Mouse (Mus musculus) testis, postnatal 10 days (tissue): ENCODE measurements around the gene Rnf215.
"Not testable (repeated sequence)": the region's sequence is repeated elsewhere in the genome, so short reads cannot be mapped to it uniquely, and the experiment has no call there.

ENCODE experiments used
- DNase-seq: peaks from one replicate; pipeline ENCODE4 v3.0.0; 2021; ENCODE audit warnings: low spot score

Rnf215 gene

DNA sequence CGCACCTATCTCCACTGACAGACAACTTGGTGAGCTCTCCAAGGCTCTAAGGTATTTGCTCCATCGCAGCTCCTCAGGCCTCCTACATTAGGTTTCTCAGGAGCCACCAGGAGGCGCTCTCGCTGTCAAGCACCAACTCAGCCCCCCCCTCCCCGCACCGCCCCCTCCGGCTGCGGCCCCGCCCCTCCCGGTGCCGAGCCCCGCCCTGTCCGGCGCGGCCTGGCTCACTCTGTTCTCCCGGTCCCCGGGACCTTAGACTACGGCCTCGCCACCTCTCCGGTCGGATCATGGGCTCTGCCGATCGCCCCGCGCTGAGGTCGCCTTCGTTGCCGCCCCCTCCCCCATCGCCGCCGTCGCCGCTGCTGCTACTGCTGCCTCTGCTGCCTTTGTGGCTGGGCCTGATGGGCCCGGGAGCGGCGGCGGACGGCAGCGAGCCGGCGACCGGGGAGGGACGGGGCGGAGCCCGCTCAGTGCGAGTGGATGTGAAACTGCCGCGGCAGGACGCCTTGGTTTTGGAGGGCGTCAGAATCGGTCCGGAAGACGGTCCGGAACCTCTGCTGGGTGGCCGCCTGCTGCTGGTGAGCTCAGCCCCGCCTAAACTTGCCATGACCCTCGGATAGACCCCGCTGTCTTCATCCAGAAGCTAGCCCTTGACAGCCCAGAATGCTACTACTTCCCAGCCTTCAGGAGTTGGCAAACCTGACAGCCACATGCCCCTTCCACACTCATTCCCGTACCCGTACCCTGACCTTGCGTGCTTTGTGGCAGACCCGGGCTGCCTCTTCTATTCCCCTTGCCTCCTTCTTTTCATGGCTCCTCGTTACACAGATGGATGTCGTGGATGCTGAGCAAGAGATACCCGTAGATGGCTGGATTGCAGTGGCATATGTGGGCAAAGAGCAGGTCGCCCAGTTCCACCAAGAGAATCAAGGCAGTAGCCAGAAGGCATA is at the start of gene Rnf215:
TSS of gene Rnf215 (plus strand) at position 217 of the 950 bp plus-strand sequence.
- DNase-seq: peak; percentile 97

- no peak for DNase-seq
Observed at GRCm38 (mm10) chr11:4086246-4086645, 48.8 kb upstream of the Rnf215 start.

DNA sequence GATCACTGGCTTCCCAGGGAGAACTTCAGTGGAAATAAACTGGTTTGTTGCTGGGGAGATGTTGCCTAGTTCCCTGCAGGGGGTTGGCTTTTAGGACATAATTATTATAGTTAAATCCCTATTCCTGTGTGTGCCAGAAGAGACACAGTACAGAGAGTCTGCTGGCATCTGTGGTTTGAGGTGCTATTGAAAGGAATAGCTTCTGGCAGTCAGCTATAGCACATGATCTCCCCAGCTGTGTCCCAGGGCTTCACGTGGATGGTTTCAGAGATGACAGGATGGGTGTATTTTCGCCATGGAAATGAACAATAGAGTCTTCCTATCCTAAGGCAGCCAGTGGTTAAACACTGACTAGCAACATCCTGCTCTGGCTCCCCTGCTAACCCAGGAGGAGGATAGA is 47.7 kb upstream of the Rnf215 start:
- no peak for DNase-seq

DNA sequence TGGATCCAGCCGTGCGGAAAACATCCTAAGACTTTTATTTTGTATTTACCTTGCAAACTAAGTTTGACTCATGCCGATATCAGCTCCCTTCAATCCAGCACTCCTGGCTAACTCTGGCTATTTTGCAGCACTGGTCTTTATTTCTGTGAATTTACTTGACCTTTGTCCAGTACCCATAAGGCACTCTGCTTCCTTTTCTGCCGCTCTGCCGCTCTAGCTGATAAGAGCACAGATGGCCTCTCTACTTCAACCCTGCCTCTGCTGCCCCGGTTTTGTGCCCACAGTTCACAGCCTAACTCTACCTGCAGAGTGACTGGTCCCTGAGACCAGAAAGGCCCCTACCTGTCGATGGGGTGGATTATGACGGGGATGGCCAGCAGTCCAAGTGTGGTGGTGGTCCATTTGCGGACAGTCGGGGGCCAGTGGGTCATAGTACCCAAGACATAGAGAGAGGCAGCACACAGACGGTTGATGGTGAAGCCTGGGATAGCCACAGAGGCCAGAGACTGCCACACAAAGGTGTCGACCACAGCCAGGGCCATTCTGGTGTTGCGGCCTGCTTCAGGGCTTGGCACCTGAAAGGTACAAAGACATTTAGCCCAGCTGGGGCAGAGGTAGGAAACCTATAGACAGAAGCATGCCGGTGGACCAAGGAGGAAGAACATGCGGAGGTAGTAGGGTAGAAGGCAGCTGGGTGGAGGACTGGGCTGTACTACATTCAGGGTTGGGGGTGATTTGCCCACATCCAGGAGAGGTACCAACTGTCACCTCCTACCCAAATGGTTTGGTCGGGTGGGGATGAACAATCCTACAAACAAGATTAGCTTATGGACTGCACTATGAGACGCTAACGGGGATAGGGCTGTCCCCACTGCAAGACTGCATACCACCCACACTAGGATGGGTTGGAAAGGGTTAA is 41.3 kb upstream of the Rnf215 start:
- DNase-seq: no peak

GRCm38 (mm10) chr11:4094378-4095170 is 40.4 kb upstream of the Rnf215 start:
- peak; percentile 85 for DNase-seq

DNA sequence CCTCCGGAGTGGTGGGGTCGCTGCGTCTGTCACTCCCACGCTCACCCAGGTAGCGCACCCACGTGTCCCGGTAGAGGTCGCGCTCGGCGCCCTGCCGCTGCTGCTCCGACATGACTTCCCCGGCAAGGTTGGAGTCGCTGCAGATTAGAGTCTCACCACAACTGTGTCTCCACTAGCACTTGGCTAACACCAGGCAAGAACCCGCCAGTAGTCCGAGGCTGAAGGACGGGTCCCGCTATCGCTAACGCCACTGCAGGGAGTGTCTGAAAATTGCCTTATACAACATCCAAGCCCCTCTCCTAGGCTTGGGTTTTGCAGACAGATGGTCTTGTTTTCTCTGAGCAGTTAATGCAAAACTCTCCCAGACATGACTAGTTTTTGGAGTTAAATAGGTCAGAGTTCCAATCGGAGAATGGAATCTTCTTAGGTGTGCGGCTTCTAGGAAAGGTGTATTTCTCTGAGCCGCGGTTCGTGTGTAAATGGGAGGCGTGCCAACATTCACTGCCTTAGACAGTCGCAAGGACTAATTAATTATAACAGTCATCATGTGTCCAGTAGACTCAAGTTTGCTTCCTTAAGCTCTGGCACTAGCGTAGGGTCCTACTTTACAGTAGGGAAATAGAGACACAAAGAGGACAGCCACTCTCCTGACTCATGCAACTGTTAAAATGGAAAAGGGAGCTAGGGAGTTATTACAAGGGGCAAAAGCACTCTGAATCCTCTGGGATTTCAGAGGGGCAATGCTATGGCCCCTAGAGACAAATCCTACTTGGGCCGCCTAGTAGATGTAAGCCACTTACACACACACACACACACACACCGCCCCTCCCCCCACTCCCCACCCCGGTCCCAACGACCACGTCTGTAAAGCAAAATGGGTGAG is 39.6 kb upstream of the Rnf215 start, which contains the start of gene Mtfp1:
TSS of gene Mtfp1 (minus strand) at position 275 of the 883 bp plus-strand sequence.
- DNase-seq: peak; percentile 65

DNA sequence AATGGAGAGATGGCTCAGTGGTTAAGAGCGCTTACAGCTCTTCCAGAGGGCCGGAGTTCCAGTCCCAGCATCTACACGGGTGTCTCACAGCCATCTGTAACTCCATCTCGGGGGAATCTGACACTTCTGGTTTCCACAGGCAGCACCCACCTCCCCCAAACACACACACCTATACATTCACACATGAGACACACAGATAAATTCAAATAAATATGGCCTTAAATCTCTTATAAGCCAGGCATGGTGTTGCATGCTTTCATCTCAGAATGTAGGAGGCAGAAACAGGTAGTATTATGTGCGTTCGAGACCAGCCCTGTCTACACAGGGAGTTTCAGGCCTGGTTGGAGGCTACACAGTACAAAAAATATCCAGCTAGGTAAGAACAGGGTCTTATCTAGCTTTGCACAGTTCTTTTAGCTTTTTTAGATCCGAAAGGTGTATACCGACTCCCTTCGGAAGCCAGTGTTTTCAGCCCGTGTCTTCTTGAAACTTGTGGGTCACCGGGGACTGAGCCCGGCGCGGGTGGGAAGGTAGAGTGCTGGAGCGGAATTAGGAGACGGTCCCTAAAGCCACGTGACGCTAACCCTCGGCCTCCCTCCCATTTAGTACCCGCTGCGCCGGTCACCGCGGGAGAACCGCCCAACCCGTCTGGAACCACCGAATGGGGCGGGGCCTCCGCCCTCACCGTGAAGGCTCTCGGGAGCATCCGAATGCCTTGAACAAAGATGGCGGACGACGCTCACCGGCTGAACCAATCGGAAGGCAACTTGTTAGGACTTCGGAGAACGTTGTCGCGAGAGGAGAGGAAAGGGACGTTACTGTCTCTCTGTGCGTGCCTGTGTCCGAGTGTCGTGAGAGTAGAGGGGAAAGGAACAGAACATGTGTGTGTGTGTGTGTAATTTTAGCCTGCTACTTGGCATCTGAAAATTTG is 38.7 kb upstream of the Rnf215 start:
- peak; percentile 97 for DNase-seq

- no peak for DNase-seq
Observed at GRCm38 (mm10) chr11:4097091-4097621, 37.8 kb upstream of the Rnf215 start.

GRCm38 (mm10) chr11:4098120-4098519 is 36.9 kb upstream of the Rnf215 start:
- no peak for DNase-seq

GRCm38 (mm10) chr11:4098816-4099215 is 36.2 kb upstream of the Rnf215 start:
- no peak for DNase-seq

- DNase-seq: no peak
Observed at GRCm38 (mm10) chr11:4099447-4099846, 35.6 kb upstream of the Rnf215 start.

- DNase-seq: no peak
Observed at GRCm38 (mm10) chr11:4101851-4102250, 33.2 kb upstream of the Rnf215 start.

DNA sequence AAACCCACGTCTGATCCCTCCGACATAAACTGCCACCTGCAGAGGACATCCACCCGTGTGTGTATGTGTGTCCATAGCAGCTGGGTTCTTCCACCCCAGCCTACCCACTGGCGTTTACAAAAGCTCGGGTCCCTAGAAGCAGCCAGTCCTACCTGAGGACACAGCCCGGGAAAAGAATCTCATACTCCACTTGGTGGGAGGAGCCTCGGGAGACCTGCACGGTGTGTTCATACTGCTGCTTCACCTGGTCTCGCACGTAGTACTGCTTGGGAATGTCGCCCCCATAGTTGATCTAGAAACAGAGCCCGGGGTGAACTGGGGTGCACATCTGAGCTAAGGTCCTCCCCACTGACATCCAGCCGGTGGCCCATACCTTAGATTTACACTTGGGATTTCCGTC is 31.5 kb upstream of the Rnf215 start:
- no peak for DNase-seq

DNA sequence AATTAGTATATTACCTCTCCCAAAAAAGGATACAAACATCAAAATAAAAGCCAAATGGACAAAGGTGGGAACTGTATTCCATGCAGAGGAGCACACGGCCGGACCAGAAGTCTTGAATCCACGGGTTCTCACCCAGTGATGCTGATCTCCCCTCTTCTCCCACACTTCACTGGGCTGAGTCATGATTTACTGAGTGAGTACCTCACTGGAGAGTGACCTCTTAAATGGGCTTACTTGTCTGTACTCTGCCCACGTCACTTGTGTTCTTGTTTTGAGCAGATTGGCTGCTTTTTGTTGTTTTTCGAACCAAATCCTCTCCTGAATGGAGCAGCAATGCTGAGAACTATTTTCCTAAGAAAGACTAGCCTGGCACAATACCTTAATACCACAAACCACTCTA is 30.0 kb upstream of the Rnf215 start:
- DNase-seq: no peak

DNA sequence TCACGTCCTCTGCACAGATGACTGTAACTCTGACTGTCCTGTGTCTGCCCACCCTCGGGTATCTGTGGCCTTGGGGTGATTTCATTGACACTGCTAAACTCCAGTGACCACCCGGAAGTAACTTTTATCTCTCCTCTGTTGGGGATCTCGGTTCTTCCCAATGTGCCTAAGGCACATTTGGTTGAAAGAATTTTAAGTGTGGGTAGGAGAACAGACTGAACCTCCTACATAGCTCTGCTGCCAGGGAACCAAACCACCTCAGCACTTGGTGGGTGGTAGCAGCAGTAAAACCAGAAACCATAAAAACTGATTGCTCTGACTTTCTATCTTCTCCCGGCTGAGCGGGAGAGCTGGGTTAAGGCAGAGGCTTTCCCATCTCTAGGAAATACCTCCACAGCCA is 29.6 kb upstream of the Rnf215 start:
- DNase-seq: no peak

GRCm38 (mm10) chr11:4107901-4108300 is 27.1 kb upstream of the Rnf215 start:
- not testable (repeated sequence) for DNase-seq

DNA sequence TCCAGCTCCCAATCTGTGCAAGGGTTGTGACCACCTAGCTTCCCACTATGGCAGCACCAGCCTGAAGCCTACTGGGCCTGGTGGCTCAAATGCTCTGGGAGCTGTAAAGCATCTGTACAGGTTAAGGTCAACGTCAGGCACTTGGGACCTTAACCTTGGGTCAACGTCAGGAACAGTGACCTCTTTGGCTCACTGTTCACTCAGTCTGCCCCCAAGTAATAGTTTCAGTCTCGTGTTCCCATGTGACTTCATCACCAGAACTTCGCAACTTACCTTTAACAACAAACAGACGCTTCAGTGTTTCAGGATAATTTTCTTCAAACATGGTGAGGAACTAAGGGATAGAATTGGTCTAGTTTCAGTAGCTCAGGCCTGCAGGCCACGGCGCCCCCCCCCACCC is 26.3 kb upstream of the Rnf215 start:
- no peak for DNase-seq

DNA sequence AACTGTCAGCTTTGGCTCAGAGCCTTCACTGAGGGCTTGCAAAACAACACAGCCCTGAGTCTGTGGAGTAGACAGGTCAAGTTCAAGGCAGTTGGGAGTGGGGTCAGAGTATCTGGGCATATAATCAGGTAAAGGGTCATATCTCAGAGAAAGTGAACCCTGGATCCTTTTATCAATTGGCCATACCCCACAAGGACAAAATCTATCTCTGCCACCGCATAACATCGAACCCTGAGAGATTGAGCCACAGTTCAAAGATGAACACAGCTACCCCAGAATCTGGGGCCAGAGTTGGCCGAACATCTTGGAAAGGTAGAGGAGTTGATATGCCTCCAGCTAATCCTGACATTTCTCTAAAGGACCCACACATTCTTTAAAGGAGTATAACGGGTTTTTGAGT is 23.0 kb upstream of the Rnf215 start:
- no peak for DNase-seq

- no peak for DNase-seq
Observed at GRCm38 (mm10) chr11:4112861-4113260, 22.1 kb upstream of the Rnf215 start.
